Mouse (Mus musculus) bone marrow, adult 2 months (tissue): ENCODE data around the gene Rbp7.

Experiments
- CTCF ChIP-seq: fragments of 200-500 bp; IDR thresholded peaks from 2 replicates; pipeline ENCODE4 v1.5.1; 2011; ENCODE audit warnings: low read length, control low read depth; ENCODE audit not compliant: control insufficient read depth, insufficient read depth
- POLR2A ChIP-seq: fragments of 200-500 bp; IDR thresholded peaks from 2 replicates; pipeline ENCODE4 v1.6.1; 2011; ENCODE audit warnings: low read depth, mild to moderate bottlenecking, control low read depth, low read length, borderline replicate concordance; ENCODE audit not compliant: control insufficient read depth

- no peak for TF ChIP-seq CTCF
- no peak for TF ChIP-seq POLR2A
These were observed 3.2 kb upstream of the Rbp7 start for GRCm38 (mm10) chr4:149457831-149458430.
